In the genomic region with DNA sequence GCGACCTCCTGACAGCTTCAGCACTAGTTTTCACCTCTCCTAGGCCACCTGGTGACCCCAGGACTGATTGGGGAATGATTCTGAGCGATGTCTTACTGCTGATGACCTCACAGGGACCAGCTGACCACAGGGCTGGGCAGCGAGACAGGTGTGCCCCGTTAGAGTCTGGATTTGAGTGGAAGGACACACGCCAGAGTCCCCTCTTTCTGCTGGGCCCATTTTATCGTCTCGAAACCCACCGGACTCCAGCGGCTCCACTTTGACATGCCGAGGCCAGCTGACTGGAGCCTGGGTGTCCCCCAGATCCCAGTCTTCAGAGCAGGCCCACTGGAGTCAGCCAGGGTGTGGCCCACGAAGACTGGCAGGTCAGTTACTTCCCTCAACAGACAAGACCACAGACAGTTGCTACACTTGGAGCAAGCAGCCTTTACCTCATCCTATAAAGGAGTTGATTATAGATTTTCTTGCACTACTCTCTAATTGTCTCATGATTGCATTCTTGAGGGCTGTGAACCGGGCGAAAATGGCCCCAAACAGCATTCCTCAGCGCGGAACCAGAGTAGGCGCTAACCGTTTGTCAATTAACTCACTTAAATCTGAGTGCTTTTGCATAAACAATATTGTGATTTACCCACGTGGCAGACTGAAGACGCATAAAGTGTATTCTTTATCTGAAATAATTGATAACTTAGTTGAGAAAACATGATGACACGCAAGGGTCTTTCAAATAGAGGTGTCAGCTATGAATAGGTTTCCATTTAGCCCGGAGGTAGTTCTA, we compare ENCODE assay signal across 8 mouse cellular contexts. TPM values are rescaled to one million over a fixed set of nuclear protein-coding genes. Genes with fewer than 3 reads are reported as not detected.
DNase-seq lines count a peak whose midpoint lies in the region; ATAC-seq and TF ChIP-seq lines count a peak whose summit lies in the region.

No protein-coding gene starts in this region.

- intact Hi-C loops in gastrocnemius, adult 2 months (cut with DNase I) = no loop called here
- intact Hi-C loops in gastrocnemius, postnatal 14 days (cut with DNase I; ENCODE audit: low total_unique reads) = no loop called here

- 14% methylated on average over 21 of the region's 21 CpGs for WGBS in thymus, adult 2 months
- WGBS in hindbrain, embryonic 10.5 days = 15% methylated on average over 21 of the region's 21 CpGs
- WGBS in lung, postnatal 0 days = 7% methylated on average over 21 of the region's 21 CpGs

- peak overlapping the region; percentile 81 for H3K4me2 ChIP-seq in lung, postnatal 0 days (replicated peaks; ENCODE audit: low read depth, low read length)

- TF ChIP-seq EP300 in lung, postnatal 0 days (IDR thresholded peaks at IDR 0.05) = no peak; the same call in 1 of the 2 replicates

- peaks cover 28% of the 10 kb centered on the region for H3K4me1 ChIP-seq in thymus, adult 2 months (replicated peaks; ENCODE audit: control insufficient read depth, insufficient read depth, low read length)
- peaks cover 68% of the 10 kb centered on the region for H3K4me1 ChIP-seq in hindbrain, embryonic 10.5 days (replicated peaks)
- H3K4me1 ChIP-seq in lung, postnatal 0 days (ENCODE audit: insufficient read depth, low read depth, low read length) = peaks cover 31% of the 10 kb centered on the region

- no peak for TF ChIP-seq CTCF in gastrocnemius, adult 2 months (IDR thresholded peaks at IDR 0.05)
- no peak for TF ChIP-seq CTCF in thymus, adult 2 months (IDR thresholded peaks at IDR 0.05; ENCODE audit: borderline replicate concordance, control insufficient read depth, extremely low read depth, insufficient read depth, low read length, poor library complexity)
- no peak for TF ChIP-seq CTCF in lung, postnatal 0 days (IDR thresholded peaks at IDR 0.05)

- peak overlapping the region; percentile 97 for H3K27ac ChIP-seq in gastrocnemius, adult 2 months
- peak overlapping the region; percentile 91 for H3K27ac ChIP-seq in thymus, adult 2 months (ENCODE audit: control insufficient read depth, insufficient read depth, low read length)
- H3K27ac ChIP-seq in hindbrain, embryonic 10.5 days = peak overlapping the region; percentile 92
- peak overlapping the region; percentile 99 for H3K27ac ChIP-seq in lung, postnatal 0 days (ENCODE audit: low read length)

- no peak for DNase-seq in gastrocnemius, adult 2 months
- no peak for DNase-seq in gastrocnemius, postnatal 14 days
- no peak for DNase-seq in thymus, adult 2 months
- DNase-seq in thymus, postnatal 25 days = no peak
- DNase-seq in hindbrain, embryonic 10.5 days (ENCODE audit: low spot score) = no peak
- DNase-seq in lung, postnatal 0 days (ENCODE audit: low spot score) = peak; percentile 59
- DNase-seq in testis, postnatal 14 days (ENCODE audit: low spot score) = peak; percentile 60
- DNase-seq in cerebellum, adult 11-12 months = no peak

- no peak for TF ChIP-seq POLR2A in thymus, adult 2 months (IDR thresholded peaks at IDR 0.05; ENCODE audit: control insufficient read depth, extremely low read depth, insufficient read depth, low read length, poor library complexity)

- peaks cover under 1% of the 10 kb centered on the region for H3K36me3 ChIP-seq in thymus, adult 2 months (ENCODE audit: control insufficient read depth, insufficient read depth, low read length)
- peaks cover 25% of the 10 kb centered on the region for H3K36me3 ChIP-seq in hindbrain, embryonic 10.5 days
- 0 out of 2 replicates have a peak, but pooled peaks cover 7% of the 10 kb centered on the region for H3K36me3 ChIP-seq in lung, postnatal 0 days (ENCODE audit: insufficient read depth, low read length)

- peak overlapping the region; percentile 78 for H3K4me3 ChIP-seq in gastrocnemius, adult 2 months
- H3K4me3 ChIP-seq in thymus, adult 2 months (ENCODE audit: control insufficient read depth, insufficient read depth, low read length) = peak overlapping the region; percentile 72
- peak overlapping the region; percentile 79 for H3K4me3 ChIP-seq in hindbrain, embryonic 10.5 days
- H3K4me3 ChIP-seq in lung, postnatal 0 days (ENCODE audit: low read depth, low read length) = peak overlapping the region; percentile 74

- H3K9me3 ChIP-seq in hindbrain, embryonic 10.5 days = no peaks in the 10 kb centered on the region
- no peaks in the 10 kb centered on the region for H3K9me3 ChIP-seq in lung, postnatal 0 days (ENCODE audit: low read length)

- peak; percentile 28 for ATAC-seq in lung, postnatal 0 days

- peak overlapping the region; percentile 77 for H3K9ac ChIP-seq in lung, postnatal 0 days (replicated peaks; ENCODE audit: low read depth)

- no peaks in the 10 kb centered on the region for H3K27me3 ChIP-seq in thymus, adult 2 months (ENCODE audit: control insufficient read depth, insufficient read depth, low read length)
- peaks cover 23% of the 10 kb centered on the region for H3K27me3 ChIP-seq in hindbrain, embryonic 10.5 days (ENCODE audit: insufficient read depth, poor library complexity, severe bottlenecking)
- no peaks in the 10 kb centered on the region for H3K27me3 ChIP-seq in lung, postnatal 0 days (replicated peaks; ENCODE audit: insufficient read depth, low read length)

RNA-seq across cellular contexts. Expression of gene Slc4a2, which starts 0.6 kb away (rescaled TPM):
- total RNA-seq in gastrocnemius, adult 2 months (2021) = 10 to 100 TPM; 14.4 to 16.7 TPM
- total RNA-seq in gastrocnemius, postnatal 14 days (2021) = 10 to 100 TPM; 21.7 to 22.8 TPM
- 116 and 118 TPM in 2 replicates for polyA plus RNA-seq in thymus, adult 2 months (2012; rRNA removed)
- polyA plus RNA-seq in hindbrain, embryonic 10.5 days (2016; fragmentation: Nextera tagmentation; extraction: Ambion mirVana) = 33.5 and 39.7 TPM in 2 replicates
- polyA plus RNA-seq in lung, postnatal 0 days (2015; fragmentation: Nextera tagmentation; extraction: Ambion mirVana) = 28.9 and 35.0 TPM in 2 replicates

RNA-seq across cellular contexts. Expression of gene Cdk5, which starts 0.9 kb away (rescaled TPM):
- total RNA-seq in gastrocnemius, adult 2 months (2021) = 10 to 100 TPM; 10.6 to 11.8 TPM
- total RNA-seq in gastrocnemius, postnatal 14 days (2021) = 10 to 100 TPM; 12.4 to 13.4 TPM
- 62.3 and 87.0 TPM in 2 replicates for polyA plus RNA-seq in thymus, adult 2 months (2012; rRNA removed)
- polyA plus RNA-seq in hindbrain, embryonic 10.5 days (2016; fragmentation: Nextera tagmentation; extraction: Ambion mirVana) = 46.4 and 61.4 TPM in 2 replicates
- 31.1 and 31.6 TPM in 2 replicates for polyA plus RNA-seq in lung, postnatal 0 days (2015; fragmentation: Nextera tagmentation; extraction: Ambion mirVana)

RNA-seq across cellular contexts. Expression of gene Asic3, which starts 11.0 kb away (rescaled TPM):
- under 1 TPM; 0.47 to 0.54 TPM for total RNA-seq in gastrocnemius, adult 2 months (2021)
- under 1 TPM in 1 of 2 experiments, not detected in 1; 0.29 TPM for total RNA-seq in gastrocnemius, postnatal 14 days (2021)
- polyA plus RNA-seq in thymus, adult 2 months (2012; rRNA removed) = 2.1 and 2.6 TPM in 2 replicates
- 0.20 and 0.54 TPM in 2 replicates for polyA plus RNA-seq in hindbrain, embryonic 10.5 days (2016; fragmentation: Nextera tagmentation; extraction: Ambion mirVana)
- 0.07 and 0.29 TPM in 2 replicates for polyA plus RNA-seq in lung, postnatal 0 days (2015; fragmentation: Nextera tagmentation; extraction: Ambion mirVana)

RNA-seq across cellular contexts. Expression of gene Fastk, which starts 20.9 kb away (rescaled TPM):
- 100 to 1,000 TPM; 163 to 214 TPM for total RNA-seq in gastrocnemius, adult 2 months (2021)
- total RNA-seq in gastrocnemius, postnatal 14 days (2021) = 100 to 1,000 TPM; 132 to 146 TPM
- 424 and 481 TPM in 2 replicates for polyA plus RNA-seq in thymus, adult 2 months (2012; rRNA removed)
- polyA plus RNA-seq in hindbrain, embryonic 10.5 days (2016; fragmentation: Nextera tagmentation; extraction: Ambion mirVana) = 114 and 127 TPM in 2 replicates
- polyA plus RNA-seq in lung, postnatal 0 days (2015; fragmentation: Nextera tagmentation; extraction: Ambion mirVana) = 58.4 and 65.1 TPM in 2 replicates

RNA-seq across cellular contexts. Expression of gene Tmub1, which starts 23.5 kb away (rescaled TPM):
- total RNA-seq in gastrocnemius, adult 2 months (2021) = 10 to 100 TPM; 18.1 to 22.2 TPM
- 10 to 100 TPM; 11.4 to 13.7 TPM for total RNA-seq in gastrocnemius, postnatal 14 days (2021)
- polyA plus RNA-seq in thymus, adult 2 months (2012; rRNA removed) = 122 and 136 TPM in 2 replicates
- 32.7 and 38.4 TPM in 2 replicates for polyA plus RNA-seq in hindbrain, embryonic 10.5 days (2016; fragmentation: Nextera tagmentation; extraction: Ambion mirVana)
- 16.6 and 17.7 TPM in 2 replicates for polyA plus RNA-seq in lung, postnatal 0 days (2015; fragmentation: Nextera tagmentation; extraction: Ambion mirVana)

Comparison
In these comparisons a context has a peak if more than half of its experiments do, and no peak if none do; other contexts are left out.
1. DNase-seq: peak in lung, postnatal 0 days (single experiment) and testis, postnatal 14 days (single experiment); none in gastrocnemius, adult 2 months (single experiment), gastrocnemius, postnatal 14 days (single experiment), thymus, adult 2 months (single experiment), thymus, postnatal 25 days (single experiment), hindbrain, embryonic 10.5 days (single experiment) and cerebellum, adult 11-12 months (single experiment).
2. Peak in every context shown above with its lines, with median percentiles within 50 percentile points of each other: H3K27ac ChIP-seq and H3K4me3 ChIP-seq.